Mouse (Mus musculus): ENCODE results near the gene Etv5. TPM values are rescaled to one million over a fixed set of nuclear protein-coding genes. Genes with fewer than 3 reads are reported as not detected.
A peak's percentile ranks its signal among the peaks of the same experiment; 100 is the strongest.

The Etv5 gene
- polyA plus RNA-seq, 1 experiment: 20.6 TPM

DNA sequence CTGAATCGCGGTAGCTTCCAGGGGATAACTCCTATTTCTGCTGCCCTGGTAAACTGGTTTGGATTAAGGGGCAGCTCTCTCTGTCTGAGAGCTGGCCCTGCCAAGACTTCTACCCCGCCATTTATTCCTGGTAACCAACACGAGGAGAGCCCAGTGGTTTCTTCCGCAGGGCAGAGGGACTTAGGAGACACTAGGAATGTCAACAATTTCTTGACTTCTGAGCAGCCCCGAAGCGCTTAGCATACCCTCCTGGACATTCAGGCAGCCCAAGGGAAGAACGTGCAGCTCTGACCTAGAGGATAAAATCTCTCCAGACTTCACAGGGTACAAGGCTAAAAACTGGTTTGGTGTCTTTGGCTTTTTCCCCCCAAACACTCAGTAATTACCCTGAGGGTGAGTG, 10.1 kb downstream of the Etv5 start:
- TF ChIP-seq CTCF (IDR thresholded peaks at IDR 0.05; ENCODE audit: borderline replicate concordance, extremely low read depth, insufficient read depth, insufficient read length) (no peak), POLR2A (IDR thresholded peaks at IDR 0.05; ENCODE audit: borderline replicate concordance, extremely low read depth, insufficient read depth, insufficient read length, poor library complexity, severe bottlenecking) (no peak)
- DNase-seq (ENCODE audit: low read depth): no peak

DNA sequence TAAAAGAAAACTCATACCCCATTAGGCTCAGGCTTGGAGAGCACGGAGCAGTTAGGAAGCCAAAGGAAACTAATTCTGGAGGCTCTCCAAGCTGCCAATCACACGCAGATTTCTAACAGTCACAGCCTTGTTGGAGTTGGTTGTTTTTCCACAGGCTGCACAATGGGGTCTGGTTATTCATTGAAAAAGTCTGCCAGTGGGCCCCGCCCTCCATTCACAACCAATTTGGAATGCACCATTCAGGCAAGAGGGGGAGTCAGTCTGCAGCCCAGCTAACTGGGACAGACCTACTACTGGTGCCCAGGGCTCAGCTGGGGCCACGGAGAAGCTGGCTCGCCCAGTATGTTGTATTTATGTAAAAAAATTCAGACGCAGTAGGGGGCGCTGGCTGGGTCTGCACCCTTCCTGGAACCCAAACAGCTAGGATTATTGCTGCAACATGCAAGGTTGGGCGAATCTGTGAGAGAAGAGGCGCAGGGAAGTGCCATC, 10.6 kb downstream of the Etv5 start:
- TF ChIP-seq CTCF (IDR thresholded peaks at IDR 0.05; ENCODE audit: borderline replicate concordance, extremely low read depth, insufficient read depth, insufficient read length) (peak; percentile 36; the same call in 1 of the 2 replicates), POLR2A (IDR thresholded peaks at IDR 0.05; ENCODE audit: borderline replicate concordance, extremely low read depth, insufficient read depth, insufficient read length, poor library complexity, severe bottlenecking) (no peak)
- peak; percentile 99 for DNase-seq (ENCODE audit: low read depth)

DNA sequence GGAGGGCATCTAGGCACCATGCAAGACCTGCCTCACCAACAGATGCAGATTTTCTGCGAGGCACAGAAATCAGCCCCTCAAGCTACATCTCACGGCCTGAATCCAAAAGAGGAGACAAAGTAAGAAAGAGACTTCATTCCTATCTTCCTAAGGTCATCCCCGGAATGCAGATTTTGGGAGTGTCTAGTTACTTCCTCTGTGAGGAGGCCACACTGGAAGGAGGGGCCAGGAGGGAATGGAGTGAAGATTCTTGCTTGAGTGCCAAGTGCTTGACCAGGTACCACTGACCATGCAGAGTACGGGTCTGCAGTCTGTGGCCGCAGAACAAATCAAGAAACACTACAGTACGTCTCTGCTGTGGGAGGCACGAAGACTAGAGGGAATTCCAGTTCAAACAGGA, 12.7 kb downstream of the Etv5 start:
- no peak for DNase-seq (ENCODE audit: low read depth)
- no peak for TF ChIP-seq CTCF (IDR thresholded peaks at IDR 0.05; ENCODE audit: borderline replicate concordance, extremely low read depth, insufficient read depth, insufficient read length)
- TF ChIP-seq POLR2A (IDR thresholded peaks at IDR 0.05; ENCODE audit: borderline replicate concordance, extremely low read depth, insufficient read depth, insufficient read length, poor library complexity, severe bottlenecking): no peak

DNA sequence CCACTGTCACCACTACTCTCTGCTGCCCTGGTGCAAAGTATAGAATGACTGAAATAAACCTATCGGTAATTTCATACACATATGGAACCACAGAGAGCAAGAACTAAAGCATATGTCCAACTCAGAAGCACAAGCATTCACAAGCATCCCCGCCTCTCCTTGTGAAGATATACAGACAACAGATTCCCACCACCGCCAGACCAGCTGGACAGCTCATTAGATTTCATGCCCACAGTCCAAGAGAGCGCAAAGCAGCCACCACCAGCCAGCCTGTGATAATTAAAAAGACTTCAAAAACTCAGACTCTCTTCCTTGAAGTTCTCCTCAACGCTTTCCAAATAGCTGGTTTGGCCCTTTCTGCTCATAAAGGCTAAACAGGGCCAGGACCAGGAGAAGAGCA, 17.3 kb downstream of the Etv5 start:
- TF ChIP-seq POLR2A (IDR thresholded peaks at IDR 0.05; ENCODE audit: borderline replicate concordance, extremely low read depth, insufficient read depth, insufficient read length, poor library complexity, severe bottlenecking) (no peak), CTCF (IDR thresholded peaks at IDR 0.05; ENCODE audit: borderline replicate concordance, extremely low read depth, insufficient read depth, insufficient read length) (no peak)
- no peak for DNase-seq (ENCODE audit: low read depth)

DNA sequence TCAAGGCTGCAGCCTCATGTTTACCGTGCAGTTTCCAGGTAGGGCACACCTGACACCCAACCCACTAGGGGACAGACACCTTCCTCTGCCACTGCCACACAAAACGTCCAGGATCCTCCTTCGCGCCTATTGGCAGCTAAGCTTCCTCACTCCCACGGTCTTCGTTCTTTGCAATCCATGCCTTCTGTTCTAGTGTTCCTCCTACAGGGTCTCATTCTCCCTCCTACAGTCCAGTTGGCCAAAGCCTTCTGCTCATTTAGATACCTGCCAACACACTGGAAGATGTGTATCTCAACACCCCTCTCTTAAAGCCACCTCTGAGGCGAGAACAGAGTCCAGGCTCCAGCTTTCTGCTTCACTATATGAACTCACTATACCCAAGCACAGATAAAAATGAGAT, 21.6 kb downstream of the Etv5 start:
- DNase-seq (ENCODE audit: low read depth): no peak
- TF ChIP-seq POLR2A (IDR thresholded peaks at IDR 0.05; ENCODE audit: borderline replicate concordance, extremely low read depth, insufficient read depth, insufficient read length, poor library complexity, severe bottlenecking): no peak
- no peak for TF ChIP-seq CTCF (IDR thresholded peaks at IDR 0.05; ENCODE audit: borderline replicate concordance, extremely low read depth, insufficient read depth, insufficient read length)

DNA sequence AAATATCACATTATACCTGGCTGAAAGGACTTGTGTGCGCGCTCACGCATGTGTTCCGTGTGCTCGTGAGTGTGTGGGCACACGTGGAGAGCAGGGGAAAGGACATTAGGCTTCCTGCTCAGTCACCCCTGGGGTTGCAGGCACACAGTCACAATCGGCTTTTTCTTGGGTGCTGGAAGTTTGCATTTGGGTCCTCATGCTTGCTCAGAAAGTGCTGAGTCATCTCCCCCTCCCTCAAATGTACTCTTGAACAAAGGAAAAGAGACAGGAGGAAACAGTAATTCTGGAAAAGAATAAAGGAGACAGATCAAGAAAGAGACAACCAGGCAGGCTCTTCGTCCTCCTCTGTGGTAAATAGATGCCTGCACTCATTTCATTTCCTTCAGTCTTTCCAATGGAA, 22.5 kb downstream of the Etv5 start:
- no peak for TF ChIP-seq CTCF (IDR thresholded peaks at IDR 0.05; ENCODE audit: borderline replicate concordance, extremely low read depth, insufficient read depth, insufficient read length)
- no peak for TF ChIP-seq POLR2A (IDR thresholded peaks at IDR 0.05; ENCODE audit: borderline replicate concordance, extremely low read depth, insufficient read depth, insufficient read length, poor library complexity, severe bottlenecking)
- DNase-seq (ENCODE audit: low read depth): no peak

DNA sequence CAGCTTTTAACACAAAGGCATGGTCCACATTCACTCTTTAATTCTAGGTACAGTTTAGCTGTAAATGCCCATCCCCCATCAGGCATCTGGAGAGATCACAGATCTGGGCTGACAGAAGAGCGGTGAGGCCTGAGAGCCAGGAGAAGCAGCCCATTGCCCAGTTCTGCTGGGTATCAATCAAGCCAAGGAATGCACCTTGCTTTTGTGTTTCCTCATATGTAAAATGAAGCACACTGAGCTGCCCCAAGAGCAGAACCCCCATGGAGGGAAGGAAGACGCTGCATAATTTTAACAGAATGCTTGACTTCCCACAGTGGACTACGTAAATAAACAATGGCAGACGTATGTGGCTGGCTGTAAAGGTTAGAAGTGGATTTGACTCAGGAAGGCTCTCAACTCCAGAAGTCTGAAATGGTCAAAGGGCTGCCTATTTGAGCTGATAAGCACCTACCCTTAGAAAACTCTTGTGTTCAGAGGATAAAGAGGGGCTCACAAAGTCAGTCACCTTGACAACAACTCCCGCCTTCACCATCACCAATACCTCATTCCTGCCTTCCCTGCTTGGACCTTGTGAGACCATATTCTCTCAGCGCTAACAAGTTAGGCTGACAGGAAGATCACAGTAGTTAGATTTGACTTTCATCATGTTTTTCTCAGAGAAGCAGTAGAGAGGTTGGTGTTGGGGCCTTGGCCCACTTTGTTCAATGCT, 23.2 kb downstream of the Etv5 start:
- no peak for DNase-seq (ENCODE audit: low read depth)
- no peak for TF ChIP-seq CTCF (IDR thresholded peaks at IDR 0.05; ENCODE audit: borderline replicate concordance, extremely low read depth, insufficient read depth, insufficient read length)
- no peak for TF ChIP-seq POLR2A (IDR thresholded peaks at IDR 0.05; ENCODE audit: borderline replicate concordance, extremely low read depth, insufficient read depth, insufficient read length, poor library complexity, severe bottlenecking)

DNA sequence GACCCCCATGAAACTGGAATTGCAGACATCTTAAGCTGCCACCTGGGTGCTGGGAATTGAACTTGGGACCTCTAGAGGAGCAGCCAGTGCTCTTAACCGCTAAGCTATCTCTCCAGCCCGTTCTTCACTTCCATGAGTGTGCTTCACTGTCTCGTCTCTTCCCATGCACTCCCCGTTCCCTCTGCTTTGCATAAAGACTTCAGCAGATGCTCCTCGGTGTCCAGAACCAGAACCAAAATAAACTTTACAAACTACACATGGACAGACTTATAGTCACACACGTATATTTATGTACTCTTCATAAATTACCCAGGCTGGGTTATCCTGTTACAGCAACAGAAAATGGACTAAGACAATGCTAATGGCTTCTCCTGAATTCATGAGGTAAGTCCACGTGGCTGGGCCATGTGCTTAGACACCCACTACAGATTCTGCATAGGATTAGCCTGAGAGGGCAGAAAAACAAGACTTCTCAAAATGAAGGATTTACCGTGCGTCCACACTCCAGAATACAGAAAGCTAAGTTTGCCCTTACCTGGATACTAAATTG, 25.2 kb downstream of the Etv5 start:
- TF ChIP-seq CTCF (IDR thresholded peaks at IDR 0.05; ENCODE audit: borderline replicate concordance, extremely low read depth, insufficient read depth, insufficient read length): no peak
- TF ChIP-seq POLR2A (IDR thresholded peaks at IDR 0.05; ENCODE audit: borderline replicate concordance, extremely low read depth, insufficient read depth, insufficient read length, poor library complexity, severe bottlenecking): no peak

DNA sequence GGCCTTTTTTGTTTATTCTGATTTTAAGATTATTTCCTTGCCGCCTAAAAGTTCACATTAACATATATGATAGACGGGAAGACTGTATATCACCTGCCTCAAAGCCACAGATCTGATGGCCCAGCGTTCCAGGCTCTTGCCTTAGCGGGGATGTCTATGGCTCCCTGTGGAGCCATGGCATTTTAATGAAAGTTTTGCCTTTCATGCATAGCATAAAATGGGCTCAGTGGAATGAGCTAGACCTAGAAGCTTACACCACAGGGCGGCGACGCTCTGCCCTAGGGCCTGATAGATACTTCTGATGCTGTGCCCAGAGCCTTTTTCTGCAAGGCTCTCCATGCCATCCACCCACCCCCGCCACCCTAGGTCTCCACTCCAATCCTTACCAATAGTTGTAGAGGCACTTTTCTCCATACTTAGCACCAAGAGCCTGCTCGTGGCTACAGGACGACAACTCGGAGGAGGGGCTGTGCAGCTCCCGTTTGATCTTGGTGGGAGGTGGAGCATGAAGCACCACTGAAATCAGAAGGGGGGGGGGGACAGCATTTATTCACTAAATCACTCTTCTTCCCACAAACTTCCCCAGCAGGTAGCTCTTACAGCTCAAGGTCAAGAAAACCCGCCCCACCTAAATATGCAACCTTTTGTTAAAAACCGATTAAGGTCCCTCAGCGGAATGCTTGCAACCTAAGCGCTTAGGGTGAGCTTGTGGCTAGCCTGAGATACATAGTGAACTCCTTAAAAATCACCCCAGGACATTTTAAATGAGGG, 26.9 kb downstream of the Etv5 start:
- TF ChIP-seq POLR2A (IDR thresholded peaks at IDR 0.05; ENCODE audit: borderline replicate concordance, extremely low read depth, insufficient read depth, insufficient read length, poor library complexity, severe bottlenecking): no peak
- no peak for TF ChIP-seq CTCF (IDR thresholded peaks at IDR 0.05; ENCODE audit: borderline replicate concordance, extremely low read depth, insufficient read depth, insufficient read length)

More for the DNA sequence above, 25.2 kb downstream of the Etv5 start:
- no peak for DNase-seq (ENCODE audit: low read depth)

DNA sequence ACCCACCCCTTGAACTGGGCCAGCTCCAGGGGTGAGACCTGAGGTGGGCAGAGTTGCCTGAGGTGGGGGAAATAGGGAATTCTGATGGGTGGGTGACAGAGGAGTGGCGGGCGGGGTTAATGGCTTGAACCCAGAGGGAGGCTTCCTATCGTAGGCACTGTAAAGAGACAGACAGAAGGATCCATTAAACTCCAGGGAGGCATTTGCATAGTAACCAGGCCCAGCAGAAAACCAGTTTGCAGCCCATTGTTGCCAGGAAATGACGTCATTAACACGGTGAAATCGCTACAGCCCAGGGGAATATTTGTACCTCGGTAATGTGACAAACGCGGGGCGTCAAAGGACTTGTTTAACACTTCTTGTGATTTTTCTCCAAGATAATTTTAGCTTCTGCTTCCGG, 27.8 kb downstream of the Etv5 start:
- DNase-seq (ENCODE audit: low read depth): peak; percentile 53
- no peak for TF ChIP-seq CTCF (IDR thresholded peaks at IDR 0.05; ENCODE audit: borderline replicate concordance, extremely low read depth, insufficient read depth, insufficient read length)
- TF ChIP-seq POLR2A (IDR thresholded peaks at IDR 0.05; ENCODE audit: borderline replicate concordance, extremely low read depth, insufficient read depth, insufficient read length, poor library complexity, severe bottlenecking): no peak

More for the DNA sequence above, 26.9 kb downstream of the Etv5 start:
- DNase-seq (ENCODE audit: low read depth): no peak

DNA sequence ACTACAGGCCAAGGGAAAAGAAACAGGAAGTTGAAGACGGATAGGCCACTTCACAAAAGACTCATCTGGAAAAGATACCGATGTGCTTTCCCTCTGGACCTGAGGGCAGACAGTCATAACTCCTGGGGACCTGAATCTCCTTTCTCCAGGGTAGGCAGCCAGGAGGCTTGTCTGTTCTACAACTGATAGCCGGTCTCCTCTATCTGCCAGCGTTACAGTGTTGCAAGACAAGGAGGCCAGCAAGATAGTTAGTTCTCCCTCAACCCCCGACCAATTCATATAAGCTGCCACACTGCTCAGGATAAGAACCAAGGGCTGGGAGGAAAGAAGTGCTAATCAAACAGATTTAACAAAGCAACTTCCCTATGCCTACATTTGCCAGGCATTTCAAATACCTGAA, 29.5 kb downstream of the Etv5 start:
- DNase-seq (ENCODE audit: low read depth): no peak
- no peak for TF ChIP-seq CTCF (IDR thresholded peaks at IDR 0.05; ENCODE audit: borderline replicate concordance, extremely low read depth, insufficient read depth, insufficient read length)
- TF ChIP-seq POLR2A (IDR thresholded peaks at IDR 0.05; ENCODE audit: borderline replicate concordance, extremely low read depth, insufficient read depth, insufficient read length, poor library complexity, severe bottlenecking): no peak
